Mouse (Mus musculus): ENCODE measurements around the gene Tmem237. TPM values are rescaled to one million over a fixed set of nuclear protein-coding genes. Genes with fewer than 3 reads are reported as not detected.

Gene Tmem237
- total RNA-seq, 2 experiments from 2014 or later = 29.4 to 30.9 TPM

GRCm38 (mm10) chr1:59102071-59102470, 18.1 kb downstream of the Tmem237 start:
- DNase-seq (ENCODE audit: low spot score in 2 of 2) = no peak

GRCm38 (mm10) chr1:59101020-59101419, 19.2 kb downstream of the Tmem237 start:
- DNase-seq (ENCODE audit: low spot score in 2 of 2) = no peak

GRCm38 (mm10) chr1:59094705-59095104, 25.5 kb downstream of the Tmem237 start, which contains the start of gene C2cd6:
C2cd6 (minus strand) TSS chr1:59094900.
- no peak for DNase-seq (ENCODE audit: low spot score in 2 of 2)

GRCm38 (mm10) chr1:59070867-59071266, 49.3 kb downstream of the Tmem237 start:
- no peak for DNase-seq (ENCODE audit: low spot score in 2 of 2)

- peak; percentile 12 to 35 for DNase-seq (ENCODE audit: low spot score in 2 of 2)
These were observed 52.2 kb downstream of the Tmem237 start for GRCm38 (mm10) chr1:59067976-59068375.

- no peak for DNase-seq (ENCODE audit: low spot score in 2 of 2)
These were observed 56.5 kb downstream of the Tmem237 start for GRCm38 (mm10) chr1:59063697-59064096.

GRCm38 (mm10) chr1:59056955-59057354, 63.3 kb downstream of the Tmem237 start:
- DNase-seq (ENCODE audit: low spot score in 2 of 2) = no peak

GRCm38 (mm10) chr1:59051306-59051705, 68.9 kb downstream of the Tmem237 start:
- no peak for DNase-seq (ENCODE audit: low spot score in 2 of 2)

Other genes with a start within 250 kb of the Tmem237 start
- gene Trak2, start 147.0 kb downstream of the Tmem237 start, total RNA-seq (2021) = 100 to 1,000 TPM; 123 TPM
- 10 to 100 TPM; 53.8 to 54.6 TPM for gene Stradb, start 146.9 kb downstream of the Tmem237 start, total RNA-seq (2021)
- gene C2cd6, start 25.5 kb downstream of the Tmem237 start, total RNA-seq (2021) = not detected
- gene Mpp4, start 43.0 kb upstream of the Tmem237 start, total RNA-seq (2021) = 1 to 10 TPM in 1 of 2 experiments, under 1 TPM in 1; 0.98 to 1.3 TPM
- gene Als2, start 116.8 kb upstream of the Tmem237 start, total RNA-seq (2021) = 10 to 100 TPM; 35.5 to 36.1 TPM
- gene Cdk15, start 136.5 kb upstream of the Tmem237 start, total RNA-seq (2021) = under 1 TPM; 0.42 to 0.44 TPM

All from left cerebral cortex, adult 18-20 months (tissue).